Mouse (Mus musculus) left cerebral cortex, postnatal 25 days (tissue): ENCODE data around the gene Rnf222. TPM values are rescaled to one million over a fixed set of nuclear protein-coding genes. Genes with fewer than 3 reads are reported as not detected.
A peak's percentile ranks its signal among the peaks of the same experiment; 100 is the strongest.

Experiments used
- DNase-seq, 2 experiments: peaks; one replicate each; pipeline ENCODE4 v3.0.0; 2022; ENCODE audit warnings: low spot score in 2 of 2, mixed read lengths in 1 of 2
- intact Hi-C: fragments of 180-260 bp; cut with DNase I; formaldehyde crosslinking; loops from one replicate; pipeline ENCODE4 v1.15.1; 2025
- total RNA-seq, 2 experiments: library from RNA; stranded (reverse); gene quantifications; 2 replicates each; pipeline ENCODE4 v1.2.3; 2021

Rnf222 gene
- total RNA-seq = not detected

- no peak for DNase-seq
- intact Hi-C loops = no loop called here
Measured at GRCm38 (mm10) chr11:68888253-68888652, at the start of gene Rnf222. TSS of gene Rnf222 (plus strand) at chr11:68888553.

GRCm38 (mm10) chr11:68839606-68840005 lies 48.7 kb upstream of the Rnf222 start:
- intact Hi-C loops = no loop called here
- DNase-seq = no peak

GRCm38 (mm10) chr11:68850862-68851261 lies 37.5 kb upstream of the Rnf222 start:
- intact Hi-C loops = no loop called here
- DNase-seq = no peak

GRCm38 (mm10) chr11:68851644-68852485 lies 36.5 kb upstream of the Rnf222 start:
- no peak for DNase-seq
- intact Hi-C loops = no loop called here

GRCm38 (mm10) chr11:68852486-68852901 lies 35.9 kb upstream of the Rnf222 start:
- DNase-seq = peak in 1 of 2 experiments; percentile 74
- intact Hi-C loops = no loop called here

GRCm38 (mm10) chr11:68852932-68853409 lies 35.4 kb upstream of the Rnf222 start:
- intact Hi-C loops = loop anchor here (1.0 kb wide), 1 partner anchor 48 kb away; the partner anchor contains the start of gene Rpl26
- DNase-seq = peak; percentile 99 to 100

- DNase-seq = no peak
- intact Hi-C loops = loop anchor here (1.0 kb wide), 1 partner anchor 47 kb away; the partner anchor contains the start of gene Rpl26
Measured at GRCm38 (mm10) chr11:68853611-68854401, 34.5 kb upstream of the Rnf222 start.

GRCm38 (mm10) chr11:68854621-68855020 lies 33.7 kb upstream of the Rnf222 start:
- no peak for DNase-seq
- intact Hi-C loops = no loop called here

GRCm38 (mm10) chr11:68857329-68857728 lies 31.0 kb upstream of the Rnf222 start:
- intact Hi-C loops = no loop called here
- no peak for DNase-seq

GRCm38 (mm10) chr11:68859943-68860593 lies 28.3 kb upstream of the Rnf222 start:
- no peak for DNase-seq
- intact Hi-C loops = no loop called here

- DNase-seq = no peak
- intact Hi-C loops = no loop called here
Measured at GRCm38 (mm10) chr11:68862260-68862659, 26.1 kb upstream of the Rnf222 start.

GRCm38 (mm10) chr11:68863631-68864091 lies 24.7 kb upstream of the Rnf222 start:
- no peak for DNase-seq
- intact Hi-C loops = no loop called here

GRCm38 (mm10) chr11:68864544-68865189 lies 23.7 kb upstream of the Rnf222 start:
- intact Hi-C loops = no loop called here
- no peak for DNase-seq

GRCm38 (mm10) chr11:68871277-68871676 lies 17.1 kb upstream of the Rnf222 start:
- no peak for DNase-seq
- intact Hi-C loops = loop anchor here (10.0 kb wide), 2 partner anchors 306 to 386 kb away; no protein-coding TSS in a partner anchor

- no peak for DNase-seq
- intact Hi-C loops = loop anchor here (10.0 kb wide), 2 partner anchors 307 to 387 kb away; no protein-coding TSS in a partner anchor
Measured at GRCm38 (mm10) chr11:68871748-68872147, 16.6 kb upstream of the Rnf222 start, which contains the start of gene Ndel1. TSS of gene Ndel1 (minus strand) at chr11:68871858.

GRCm38 (mm10) chr11:68874841-68875240 lies 13.5 kb upstream of the Rnf222 start:
- DNase-seq = peak; percentile 47 to 59
- intact Hi-C loops = loop anchor here (5.0 to 10.0 kb wide), 3 partner anchors 68 to 390 kb away; no protein-coding TSS in a partner anchor

- no peak for DNase-seq
- intact Hi-C loops = loop anchor here (5.0 to 10.0 kb wide), 3 partner anchors 72 to 394 kb away; no protein-coding TSS in a partner anchor
Measured at GRCm38 (mm10) chr11:68878811-68879210, 9.5 kb upstream of the Rnf222 start.

- DNase-seq = no peak
- intact Hi-C loops = no loop called here
Measured at GRCm38 (mm10) chr11:68882107-68882506, 6.2 kb upstream of the Rnf222 start.

GRCm38 (mm10) chr11:68883843-68884242 lies 4.5 kb upstream of the Rnf222 start:
- no peak for DNase-seq
- intact Hi-C loops = no loop called here
